Mouse (Mus musculus): ENCODE results near the gene Myo1a. TPM values are rescaled to one million over a fixed set of nuclear protein-coding genes. Genes with fewer than 3 reads are reported as not detected.
"Not testable (repeated sequence)": the region's sequence is repeated elsewhere in the genome, so short reads cannot be mapped to it uniquely, and the experiment has no call there.

Myo1a gene
- total RNA-seq (2021), result not detected

- intact Hi-C loops (cut with DNase I), result no loop called here
- no peak for DNase-seq
These were observed at the start of gene Myo1a for GRCm38 (mm10) chr10:127704766-127705220. Gene Myo1a (plus strand): TSS chr10:127705170.

- intact Hi-C loops (cut with DNase I), result not testable (repeated sequence)
These were observed 47.4 kb upstream of the Myo1a start for GRCm38 (mm10) chr10:127657617-127658016.

GRCm38 (mm10) chr10:127658076-127658475 is 46.9 kb upstream of the Myo1a start:
- no peak for DNase-seq
- intact Hi-C loops (cut with DNase I), result no loop called here

More at GRCm38 (mm10) chr10:127657617-127658016, 47.4 kb upstream of the Myo1a start:
- DNase-seq, result not testable (repeated sequence)

DNA sequence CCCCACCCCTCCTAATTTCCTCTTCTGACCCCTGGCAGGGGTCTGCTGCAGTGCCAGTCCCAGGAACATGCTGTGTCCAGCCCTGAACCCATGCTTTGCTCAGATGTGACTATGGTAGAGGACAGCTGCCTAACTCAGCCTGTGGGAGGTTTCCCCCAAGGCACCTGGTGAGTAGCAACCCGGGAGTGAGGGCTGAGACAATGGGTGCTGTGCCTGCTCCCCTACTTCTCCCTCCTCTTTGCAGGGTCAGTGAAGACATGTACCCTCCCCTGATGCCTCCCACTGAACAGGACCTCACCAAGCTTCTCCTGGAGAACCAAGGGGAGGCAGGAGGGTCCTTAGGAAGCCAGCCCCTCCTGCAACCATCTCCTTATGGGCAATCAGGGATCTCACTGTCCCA is 45.4 kb upstream of the Myo1a start:
- intact Hi-C loops (cut with DNase I), result no loop called here
- DNase-seq, result no peak

GRCm38 (mm10) chr10:127661291-127661914 is 43.6 kb upstream of the Myo1a start:
- DNase-seq, result peak; percentile 44 to 46
- intact Hi-C loops (cut with DNase I), result loop anchor here (2.0 to 10.0 kb wide), 3 partner anchors 17 to 467 kb away; partner anchors contain the start of genes Arhgef25 and Dtx3

DNA sequence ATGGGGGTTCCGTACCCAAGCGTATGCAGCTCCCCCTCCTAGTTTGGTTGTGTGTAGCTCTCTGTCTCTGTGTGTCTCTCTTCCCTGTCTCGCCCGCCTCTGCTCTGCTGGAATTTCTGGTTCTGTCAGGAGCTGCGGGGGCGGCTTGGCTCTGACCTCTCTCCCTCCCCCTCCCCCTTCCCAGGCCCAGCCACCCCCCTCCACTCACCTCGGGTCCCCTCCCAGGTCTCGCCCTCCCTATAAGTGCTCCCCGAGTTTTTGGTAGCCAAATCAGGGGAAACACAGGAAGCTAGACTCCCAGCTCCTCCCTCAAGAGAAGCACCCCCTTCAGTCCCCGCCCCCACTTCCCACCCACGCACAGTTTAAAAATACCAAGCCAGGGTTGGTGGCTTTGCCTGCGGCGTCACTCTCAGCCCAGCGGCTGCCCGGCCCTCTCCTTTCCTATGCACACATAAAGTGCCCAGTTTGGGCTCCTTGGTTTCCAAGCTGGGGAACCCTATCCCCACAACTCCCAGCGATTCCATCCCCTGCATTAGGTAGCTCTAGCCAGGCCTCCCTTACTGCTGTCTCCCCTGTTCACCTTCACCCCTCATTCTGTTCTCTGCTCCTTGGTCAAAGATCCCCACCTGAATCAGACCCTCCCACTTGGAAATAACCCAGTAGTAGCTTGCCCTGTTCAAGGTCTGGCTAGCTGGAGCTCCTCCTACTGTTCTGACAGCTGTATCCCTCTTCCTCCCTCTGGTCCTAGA is 42.9 kb upstream of the Myo1a start:
- intact Hi-C loops (cut with DNase I), result loop anchor here (2.0 to 10.0 kb wide), 3 partner anchors 17 to 467 kb away; partner anchors contain the start of genes Arhgef25 and Dtx3
- peak; percentile 78 to 79 for DNase-seq

- intact Hi-C loops (cut with DNase I), result loop anchor here (10.0 kb wide), 2 partner anchors 368 to 468 kb away; partner anchors contain the start of genes Arhgef25 and Dtx3
- DNase-seq, result peak; percentile 32 to 41
These were observed 42.2 kb upstream of the Myo1a start for GRCm38 (mm10) chr10:127662666-127663253.

- intact Hi-C loops (cut with DNase I), result loop anchor here (10.0 kb wide), 2 partner anchors 369 to 469 kb away; partner anchors contain the start of genes Arhgef25 and Dtx3
These were observed 41.4 kb upstream of the Myo1a start for GRCm38 (mm10) chr10:127663590-127663989.

GRCm38 (mm10) chr10:127664166-127664565 is 40.8 kb upstream of the Myo1a start:
- DNase-seq, result peak in 1 of 2 experiments; percentile 16
- intact Hi-C loops (cut with DNase I), result loop anchor here (10.0 kb wide), 2 partner anchors 369 to 469 kb away; partner anchors contain the start of genes Arhgef25 and Dtx3

More at GRCm38 (mm10) chr10:127663590-127663989, 41.4 kb upstream of the Myo1a start:
- peak in 1 of 2 experiments; percentile 20 for DNase-seq

DNA sequence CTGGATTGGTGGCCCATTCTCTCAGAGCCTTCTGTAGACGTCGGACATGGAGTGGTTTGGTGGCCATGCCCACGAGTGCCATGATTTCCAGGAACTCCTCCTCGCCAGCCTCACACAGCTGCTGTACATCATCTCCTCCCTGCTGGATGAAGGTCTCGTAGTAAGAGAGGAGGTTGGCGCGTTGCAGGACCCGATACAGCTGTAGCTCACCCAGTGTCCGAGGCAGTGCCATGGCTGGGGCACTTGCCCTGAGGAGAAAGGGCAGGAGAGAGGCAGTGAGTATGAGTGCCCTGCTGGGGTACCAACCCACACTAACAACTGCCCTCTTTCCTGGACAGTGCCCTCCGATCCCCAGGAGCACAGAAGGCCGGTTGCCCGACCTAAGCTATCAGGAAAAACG is 40.1 kb upstream of the Myo1a start:
- intact Hi-C loops (cut with DNase I), result loop anchor here (10.0 kb wide), 2 partner anchors 370 to 470 kb away; partner anchors contain the start of genes Arhgef25 and Dtx3
- peak in 1 of 2 experiments; percentile 9 for DNase-seq

DNA sequence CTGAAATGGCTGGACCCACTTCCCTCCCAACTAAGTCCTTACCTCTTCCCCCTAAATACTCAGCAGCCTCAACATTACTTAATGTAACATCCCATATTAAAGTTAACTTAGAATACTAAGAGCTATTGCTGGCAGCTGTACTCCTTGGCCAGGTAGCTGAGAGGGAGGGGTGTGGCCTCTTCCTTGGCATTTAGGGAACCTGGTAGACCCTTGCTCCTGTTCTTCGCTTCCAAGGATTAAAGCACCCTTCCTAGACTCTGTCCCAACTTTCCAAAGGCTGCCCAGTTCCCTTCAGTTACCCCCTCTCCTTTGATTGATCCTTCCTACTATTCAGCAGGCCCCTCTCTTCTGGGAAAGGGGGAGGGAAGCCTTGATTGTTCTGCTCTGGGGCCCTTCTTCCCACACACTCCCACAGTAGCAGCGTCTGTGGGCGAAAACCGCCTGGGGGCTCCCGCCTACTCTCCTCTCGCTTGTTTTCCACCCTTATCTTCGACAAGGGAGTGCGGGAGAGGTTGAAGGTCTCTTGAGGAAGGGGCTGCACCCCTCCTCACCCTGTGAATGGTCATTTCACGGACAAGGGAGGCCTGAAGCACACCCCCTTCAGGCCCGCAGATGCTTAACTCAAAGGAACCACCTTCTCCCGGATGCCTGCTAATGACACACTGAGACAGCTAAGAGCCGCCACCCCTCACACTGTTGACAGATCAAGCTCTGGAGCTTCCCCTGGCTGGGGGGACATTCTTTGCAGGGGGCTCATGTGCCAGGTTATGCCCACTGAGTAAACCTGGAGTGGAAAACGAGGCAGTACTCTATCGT is 39.4 kb upstream of the Myo1a start:
- DNase-seq, result peak; percentile 30 to 48
- intact Hi-C loops (cut with DNase I), result loop anchor here (2.0 to 10.0 kb wide), 3 partner anchors 23 to 471 kb away; partner anchors contain the start of genes Arhgef25, Dtx3 and Stat6

GRCm38 (mm10) chr10:127666501-127667268 is 38.3 kb upstream of the Myo1a start, which contains the start of gene Nemp1:
Gene Nemp1 (plus strand): TSS chr10:127666901.
- peak; percentile 86 to 90 for DNase-seq
- intact Hi-C loops (cut with DNase I), result loop anchor here (2.0 to 10.0 kb wide), 3 partner anchors 24 to 472 kb away; partner anchors contain the start of genes Arhgef25, Dtx3 and Stat6

DNA sequence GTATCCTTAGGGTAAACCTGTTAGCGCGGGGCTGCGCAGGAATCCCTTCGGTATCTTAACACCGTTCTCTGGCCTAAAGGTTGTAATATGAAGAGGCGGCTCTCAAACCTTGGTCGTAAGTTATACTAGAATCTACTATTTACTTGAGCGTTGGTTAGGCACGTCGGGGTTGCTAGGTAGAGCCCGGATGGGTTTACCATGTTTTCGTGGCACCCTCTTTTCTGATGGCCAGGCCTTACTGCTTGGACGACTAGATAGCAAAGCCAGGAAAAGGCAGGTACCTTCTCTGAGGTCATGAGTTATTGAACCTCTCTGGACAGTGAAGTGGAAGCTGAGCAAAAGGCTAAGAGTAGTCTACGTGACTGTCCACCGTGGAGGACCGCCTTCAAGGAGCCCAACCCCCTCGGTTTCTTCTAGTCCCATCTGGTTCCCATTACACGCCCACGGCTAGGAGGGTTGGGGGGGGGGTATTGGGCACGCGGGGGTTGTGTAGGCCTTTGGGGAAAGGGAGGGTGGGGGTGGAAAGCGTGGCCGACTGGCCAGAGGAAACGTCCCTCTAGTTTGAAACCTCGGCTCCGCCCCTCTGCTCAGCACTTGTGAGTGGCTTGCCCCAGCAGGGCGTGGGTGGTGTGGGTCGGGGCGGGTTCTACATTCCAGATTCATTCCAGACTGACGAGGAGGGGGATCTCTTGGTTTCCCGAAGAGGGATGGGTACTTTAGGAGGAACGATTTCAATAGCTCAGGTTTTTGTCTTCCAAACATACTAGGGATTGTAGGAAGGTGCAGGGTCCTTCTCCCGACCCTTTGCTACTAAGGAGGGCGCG is 37.5 kb upstream of the Myo1a start:
- peak; percentile 92 to 93 for DNase-seq
- intact Hi-C loops (cut with DNase I), result loop anchor here (2.0 to 10.0 kb wide), 3 partner anchors 25 to 473 kb away; partner anchors contain the start of genes Arhgef25, Dtx3 and Stat6

DNA sequence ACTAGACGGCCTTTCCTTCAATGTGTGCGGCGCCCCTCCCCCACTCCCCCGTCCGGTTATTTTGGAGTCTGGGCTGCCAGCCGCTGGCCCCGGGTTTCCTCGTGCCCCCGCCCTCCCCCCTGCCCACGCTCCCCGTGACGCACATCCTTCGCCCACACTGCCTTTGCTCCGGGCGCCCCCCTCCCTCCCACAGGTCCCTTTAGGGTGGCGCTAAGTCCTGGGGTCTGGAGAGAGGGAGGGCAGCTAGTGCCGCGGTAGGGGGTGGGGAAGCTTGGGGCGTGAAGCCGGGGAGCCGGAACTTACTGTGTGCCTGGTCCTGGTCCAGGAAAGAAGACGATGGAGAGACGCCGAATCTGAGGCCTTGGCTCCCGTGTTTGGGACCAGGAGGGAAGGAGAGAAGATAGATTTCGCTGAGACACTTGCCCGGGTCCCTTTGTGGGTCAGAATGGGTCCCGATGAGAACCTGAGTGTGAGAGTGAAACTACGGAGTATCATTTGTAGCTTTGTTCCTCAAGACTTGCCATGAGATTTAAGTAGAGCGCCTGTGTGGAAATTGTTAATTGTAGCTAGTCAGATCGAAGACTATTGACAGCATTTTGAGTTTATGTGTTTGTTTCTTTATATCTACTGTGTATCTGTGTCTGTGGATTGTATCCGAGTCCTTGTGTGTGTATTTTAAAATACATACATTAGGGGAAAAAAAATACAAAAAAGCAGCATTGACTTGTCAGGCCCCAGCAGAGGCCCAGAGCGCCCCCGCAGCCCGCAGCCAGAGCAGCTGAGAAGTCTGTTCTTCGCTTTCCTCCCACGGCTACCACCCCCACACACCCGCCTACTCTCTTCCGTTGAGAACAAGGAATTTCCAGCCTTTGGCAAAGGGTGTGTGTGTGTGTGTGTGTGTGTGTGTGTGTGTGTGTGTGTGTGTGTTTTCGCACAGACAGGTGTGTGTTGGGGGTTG is 36.6 kb upstream of the Myo1a start, which contains the start of gene Nab2:
TSS of gene Nab2 (minus strand) at position 476 of the 958 bp plus-strand sequence.
- peak; percentile 86 to 87 for DNase-seq
- intact Hi-C loops (cut with DNase I), result loop anchor here (10.0 kb wide), 2 partner anchors 374 to 474 kb away; partner anchors contain the start of genes Arhgef25 and Dtx3

- DNase-seq, result peak; percentile 46 to 58
- intact Hi-C loops (cut with DNase I), result loop anchor here (10.0 kb wide), 2 partner anchors 374 to 474 kb away; partner anchors contain the start of genes Arhgef25 and Dtx3
These were observed 35.8 kb upstream of the Myo1a start for GRCm38 (mm10) chr10:127669170-127669569.

- no peak for DNase-seq
- intact Hi-C loops (cut with DNase I), result no loop called here
These were observed 34.8 kb upstream of the Myo1a start for GRCm38 (mm10) chr10:127670185-127670584.
